Mouse (Mus musculus) bone marrow macrophage, adult 2 months (primary cell): ENCODE measurements around the gene Upk3b.

ENCODE experiments used
- CTCF ChIP-seq: IDR thresholded peaks from 2 replicates; pipeline ENCODE4 v1.5.1; 2012; ENCODE audit warnings: low read depth, mild to moderate bottlenecking, low read length, moderate library complexity
- POLR2A ChIP-seq: IDR thresholded peaks from 2 replicates; pipeline ENCODE4 v1.6.1; 2012; ENCODE audit warnings: mild to moderate bottlenecking, low read depth, low read length, borderline replicate concordance

DNA sequence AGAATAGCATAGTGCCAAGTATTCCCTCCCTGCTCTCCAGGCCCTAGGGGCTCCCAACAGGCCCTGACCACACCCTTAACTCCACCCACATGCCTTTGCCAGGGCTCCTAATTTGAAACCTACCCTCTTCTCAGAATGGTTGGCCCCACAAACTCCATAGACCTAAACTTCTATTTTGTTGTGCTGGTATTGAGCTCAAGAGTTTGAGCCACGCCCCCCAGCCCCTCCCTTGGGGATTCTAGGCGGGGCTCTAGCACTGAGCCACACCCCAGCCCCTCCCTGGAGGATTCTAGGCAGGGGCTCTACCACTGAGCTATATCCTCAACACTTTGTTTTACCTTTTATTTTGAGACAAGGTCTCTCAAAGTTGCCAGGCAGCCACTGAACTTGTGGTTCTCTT, 3.0 kb downstream of the Upk3b start:
- TF ChIP-seq POLR2A (no peak), CTCF (no peak)
